Mouse (Mus musculus) c-Kit-negative CD71-positive TER-119-positive erythroid progenitor cells, embryonic 14.5 days (primary cell): Measurements from ENCODE around the gene Siah1a.

Experiments
- DNase-seq: peaks from one replicate; pipeline ENCODE4 v3.0.0-alpha.2; 2013; ENCODE audit warnings: low read depth, low spot score

Siah1a gene

DNA sequence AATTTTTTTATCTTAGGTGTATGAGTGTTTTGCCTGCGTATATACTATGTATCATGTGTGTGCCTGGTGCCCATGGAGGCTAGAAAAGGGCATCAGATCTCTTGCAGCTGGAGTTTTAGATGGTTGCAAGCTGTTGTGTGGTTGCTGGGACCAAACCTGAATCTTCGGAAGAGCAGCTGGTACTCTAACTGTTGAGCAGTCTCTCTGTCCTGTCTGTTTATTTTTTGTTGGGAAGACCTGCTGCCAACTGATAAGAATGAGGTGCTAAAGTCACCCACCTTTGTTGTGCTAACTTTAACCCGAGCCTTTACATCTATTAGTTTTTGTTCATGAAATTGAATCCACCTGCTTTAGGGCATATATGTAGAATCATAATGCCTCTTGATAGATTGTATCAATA, 43.3 kb downstream of the Siah1a start:
- DNase-seq = no peak

DNA sequence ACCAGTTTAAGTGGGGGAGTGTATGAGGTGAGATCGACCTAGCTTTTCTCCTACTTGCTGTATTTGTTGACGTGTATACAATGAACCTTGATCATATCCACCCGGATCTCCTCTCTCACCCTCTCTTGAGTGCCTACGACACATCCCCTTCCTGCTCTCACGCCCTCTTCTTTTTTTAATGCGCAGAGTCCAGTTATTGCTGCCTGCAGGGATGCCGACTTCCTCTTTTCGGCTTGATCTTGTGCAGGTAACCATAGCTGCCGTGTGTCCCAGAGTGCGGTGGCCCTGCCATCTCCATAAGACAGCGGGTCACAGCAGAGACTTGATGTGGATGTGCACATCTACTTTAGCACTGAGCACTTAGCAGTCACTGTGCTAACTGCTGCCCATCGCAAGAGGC, 46.3 kb downstream of the Siah1a start:
- DNase-seq = no peak

DNA sequence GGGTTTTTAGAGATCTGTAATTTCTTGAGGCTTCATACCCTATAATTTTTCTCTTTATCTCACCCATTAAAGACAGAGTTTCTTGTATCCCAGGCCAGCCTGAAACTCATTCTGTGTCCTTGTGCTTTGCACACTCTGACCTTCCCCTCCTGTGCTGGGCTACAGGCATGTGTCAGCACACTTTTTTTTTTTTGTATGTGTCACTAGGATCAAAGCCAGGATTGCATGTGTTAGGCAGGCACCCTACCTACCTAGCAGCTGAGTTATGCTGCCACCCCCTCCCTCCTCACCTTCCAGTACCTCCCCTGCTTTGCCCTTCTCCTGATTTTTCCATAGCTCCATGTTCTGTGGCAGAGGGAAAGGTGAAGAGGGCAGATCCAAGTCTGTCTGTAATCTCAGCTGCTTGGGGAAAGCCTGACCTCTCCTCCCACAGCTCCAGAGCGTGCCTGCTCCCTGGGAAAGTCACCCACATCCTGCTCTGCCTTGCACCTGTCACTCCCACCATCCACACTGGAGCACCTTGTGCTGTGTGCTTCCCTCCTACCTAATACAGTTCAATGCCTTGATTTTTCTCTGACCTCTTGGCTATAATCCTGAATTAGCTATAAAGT, 46.8 kb downstream of the Siah1a start:
- DNase-seq = no peak

DNA sequence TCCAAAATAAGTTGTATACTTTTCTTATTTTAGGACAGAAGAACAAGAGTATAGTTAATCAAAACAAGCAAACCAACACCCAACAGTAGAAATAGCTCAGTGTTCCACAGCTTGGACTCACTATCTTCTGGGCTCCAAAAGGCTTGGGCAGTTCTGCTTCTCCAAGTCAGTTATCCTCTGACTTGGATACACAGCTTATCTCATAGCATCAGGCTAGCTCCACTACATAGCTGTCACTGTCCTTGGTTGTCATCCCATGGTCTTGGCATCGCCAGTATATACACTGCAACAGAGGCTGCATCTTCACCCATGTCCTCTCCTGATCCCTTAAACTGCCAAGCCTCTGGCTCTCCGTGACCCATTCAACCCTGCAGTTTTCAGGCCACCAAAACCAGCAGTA, 50.0 kb downstream of the Siah1a start:
- DNase-seq = no peak

DNA sequence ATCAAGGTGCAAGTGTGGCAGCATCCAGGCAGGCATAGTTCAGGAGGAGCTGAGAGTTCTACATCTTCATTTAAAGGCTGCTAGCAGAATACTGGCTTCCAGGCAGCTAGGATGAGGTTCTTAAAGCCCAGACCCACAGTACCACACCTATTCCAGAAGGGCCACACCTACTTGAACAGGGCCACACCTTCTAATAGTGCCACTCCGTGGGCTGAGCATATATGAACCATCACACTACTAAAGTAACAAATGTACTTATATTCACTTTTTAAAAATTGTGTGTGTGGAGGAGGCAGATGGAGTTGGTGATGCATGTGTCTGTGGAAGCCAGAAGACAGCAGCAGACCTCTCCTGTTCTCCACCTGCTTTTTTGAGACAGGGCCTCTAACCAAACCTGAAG, 51.7 kb downstream of the Siah1a start:
- no peak for DNase-seq

DNA sequence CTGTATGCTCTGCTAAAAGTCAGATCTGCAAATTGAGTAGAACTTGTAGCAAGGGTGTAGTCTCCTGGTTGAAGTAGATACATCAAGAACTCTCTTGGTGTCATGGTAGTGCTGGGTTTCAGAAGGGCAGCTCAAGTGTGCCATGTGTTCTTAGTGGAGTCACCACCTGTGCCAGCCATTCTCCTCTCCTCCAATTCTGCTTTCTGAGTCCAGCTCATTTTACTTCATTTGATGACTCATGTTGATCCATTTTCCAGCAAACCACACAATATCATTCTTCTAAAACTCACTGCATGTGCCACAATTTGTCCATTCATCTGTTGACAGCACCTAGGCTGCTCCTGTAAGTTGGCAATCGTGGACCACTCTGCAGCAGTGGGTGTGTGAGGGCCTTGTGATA, 53.6 kb downstream of the Siah1a start:
- DNase-seq = no peak

DNA sequence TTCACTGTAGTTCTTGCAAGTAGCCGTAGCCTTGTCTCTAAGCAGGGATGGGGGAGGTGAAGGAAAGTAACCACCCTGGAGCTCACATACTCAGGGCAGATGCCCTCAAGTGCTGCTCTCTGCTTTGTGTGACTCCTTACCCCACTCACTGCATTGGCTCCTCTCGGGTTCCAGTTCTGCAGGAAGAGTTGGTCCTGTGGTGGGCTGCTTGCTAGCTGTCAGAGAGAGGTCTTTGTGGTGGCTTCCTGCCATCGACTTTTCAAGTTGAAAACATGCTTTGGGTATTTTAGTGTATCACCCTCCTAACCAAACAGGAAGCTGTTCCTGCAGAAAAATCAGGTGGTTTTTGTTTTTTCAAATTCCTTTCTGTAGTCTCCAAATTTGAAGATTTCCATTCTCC, 59.1 kb downstream of the Siah1a start:
- DNase-seq = no peak
